Mouse (Mus musculus): ENCODE measurements around the gene Rasd1. TPM values are rescaled to one million over a fixed set of nuclear protein-coding genes. Genes with fewer than 3 reads are reported as not detected.

Gene Rasd1
- polyA plus RNA-seq, 1 experiment, result not detected

- Histone ChIP-seq H3K27ac (ENCODE audit: insufficient read depth, low read length) (no peak overlapping the region), H3K4me1 (ENCODE audit: control insufficient read depth, insufficient read depth, low read length) (no peaks in the 10 kb centered on the region), H3K4me3 (ENCODE audit: insufficient read depth, low read length) (no peak overlapping the region)
- TF ChIP-seq CTCF (IDR thresholded peaks at IDR 0.05; ENCODE audit: borderline replicate concordance, insufficient read depth, low read length) (no peak), POLR2A (IDR thresholded peaks at IDR 0.05; ENCODE audit: low read depth, low read length) (no peak)
Observed at GRCm38 (mm10) chr11:59977831-59978230, 13.1 kb upstream of the Rasd1 start.

GRCm38 (mm10) chr11:59975241-59975640, 10.5 kb upstream of the Rasd1 start:
- no peak for TF ChIP-seq CTCF (IDR thresholded peaks at IDR 0.05; ENCODE audit: borderline replicate concordance, insufficient read depth, low read length)
- TF ChIP-seq POLR2A (IDR thresholded peaks at IDR 0.05; ENCODE audit: low read depth, low read length), result no peak
- Histone ChIP-seq H3K4me3 (ENCODE audit: insufficient read depth, low read length) (no peak overlapping the region), H3K4me1 (ENCODE audit: control insufficient read depth, insufficient read depth, low read length) (no peaks in the 10 kb centered on the region), H3K27ac (ENCODE audit: insufficient read depth, low read length) (no peak overlapping the region)

GRCm38 (mm10) chr11:59973389-59973788, 8.6 kb upstream of the Rasd1 start:
- no peaks in the 10 kb centered on the region for H3K4me1 ChIP-seq (ENCODE audit: control insufficient read depth, insufficient read depth, low read length)
- no peak overlapping the region for H3K4me3 ChIP-seq (ENCODE audit: insufficient read depth, low read length)
- no peak for TF ChIP-seq CTCF (IDR thresholded peaks at IDR 0.05; ENCODE audit: borderline replicate concordance, insufficient read depth, low read length)
- no peak for TF ChIP-seq POLR2A (IDR thresholded peaks at IDR 0.05; ENCODE audit: low read depth, low read length)
- H3K27ac ChIP-seq (ENCODE audit: insufficient read depth, low read length), result no peak overlapping the region

DNA sequence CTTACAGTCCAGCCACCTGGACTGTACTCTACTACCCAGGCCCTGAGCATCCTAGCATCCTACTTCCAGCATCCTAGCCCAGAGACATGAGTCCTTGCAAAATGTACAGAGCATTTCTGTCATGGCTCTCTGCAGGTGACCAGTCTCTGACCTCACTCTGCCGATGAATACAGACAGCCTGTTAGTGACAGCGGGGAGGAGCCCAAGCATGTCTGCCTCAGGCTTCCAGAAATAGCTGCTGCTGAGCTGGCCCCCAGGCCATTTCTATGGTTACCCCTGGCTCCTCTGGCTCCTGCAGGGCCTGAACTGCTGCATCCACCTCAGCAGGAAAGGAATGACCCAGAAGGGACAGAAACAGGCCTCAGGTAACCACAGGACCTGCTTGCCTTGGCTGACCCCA, 6.9 kb upstream of the Rasd1 start:
- Histone ChIP-seq H3K4me1 (ENCODE audit: control insufficient read depth, insufficient read depth, low read length) (no peaks in the 10 kb centered on the region), H3K4me3 (ENCODE audit: insufficient read depth, low read length) (no peak overlapping the region), H3K27ac (ENCODE audit: insufficient read depth, low read length) (no peak overlapping the region)
- TF ChIP-seq CTCF (IDR thresholded peaks at IDR 0.05; ENCODE audit: borderline replicate concordance, insufficient read depth, low read length), result no peak
- no peak for TF ChIP-seq POLR2A (IDR thresholded peaks at IDR 0.05; ENCODE audit: low read depth, low read length)

DNA sequence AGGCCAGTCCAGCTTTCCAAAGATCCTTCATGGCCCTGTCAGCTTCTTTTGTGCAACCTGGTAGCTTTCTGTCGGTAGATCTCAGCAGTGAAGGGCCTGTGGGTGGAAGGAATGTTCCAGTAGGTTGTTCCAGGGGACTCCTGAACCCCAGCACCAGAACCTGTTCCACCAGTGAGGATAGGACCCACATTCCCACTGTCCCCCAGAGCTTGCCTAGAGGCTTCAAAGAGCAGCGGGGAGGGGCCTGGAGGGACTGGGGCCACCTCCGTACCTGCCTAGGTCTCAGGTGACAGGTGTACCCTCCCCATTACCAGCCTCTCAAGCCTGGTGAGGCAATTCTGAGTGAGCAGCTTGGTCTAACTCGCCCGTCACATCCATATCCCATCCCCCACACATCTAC, 6.0 kb upstream of the Rasd1 start:
- Histone ChIP-seq H3K4me3 (ENCODE audit: insufficient read depth, low read length) (no peak overlapping the region), H3K27ac (ENCODE audit: insufficient read depth, low read length) (no peak overlapping the region), H3K4me1 (ENCODE audit: control insufficient read depth, insufficient read depth, low read length) (no peaks in the 10 kb centered on the region)
- no peak for TF ChIP-seq POLR2A (IDR thresholded peaks at IDR 0.05; ENCODE audit: low read depth, low read length)
- no peak for TF ChIP-seq CTCF (IDR thresholded peaks at IDR 0.05; ENCODE audit: borderline replicate concordance, insufficient read depth, low read length)

DNA sequence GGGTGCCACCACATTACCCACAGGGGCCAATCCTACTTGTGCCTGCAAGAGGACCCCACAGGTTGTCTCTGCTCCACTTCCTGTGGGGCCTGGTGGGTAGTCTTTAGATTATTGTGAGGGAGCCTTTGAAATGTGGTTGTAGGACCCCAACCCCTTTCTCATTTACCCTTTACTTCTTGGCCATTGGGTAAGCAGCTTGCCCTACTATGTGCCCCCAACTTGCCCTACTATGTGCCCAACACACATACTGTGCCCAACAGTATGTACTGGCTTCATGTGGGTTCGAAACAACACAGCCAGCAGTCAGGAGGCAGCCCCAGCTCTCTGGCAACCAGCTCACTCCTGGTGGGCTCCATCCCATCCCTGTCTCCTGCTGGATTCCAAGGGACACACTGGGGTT, 3.0 kb upstream of the Rasd1 start:
- no peak for TF ChIP-seq POLR2A (IDR thresholded peaks at IDR 0.05; ENCODE audit: low read depth, low read length)
- TF ChIP-seq CTCF (IDR thresholded peaks at IDR 0.05; ENCODE audit: borderline replicate concordance, insufficient read depth, low read length), result no peak
- Histone ChIP-seq H3K4me1 (ENCODE audit: control insufficient read depth, insufficient read depth, low read length) (peaks cover 3% of the 10 kb centered on the region; the same call in 1 of the 2 replicates), H3K4me3 (ENCODE audit: insufficient read depth, low read length) (no peak overlapping the region), H3K27ac (ENCODE audit: insufficient read depth, low read length) (no peak overlapping the region)

DNA sequence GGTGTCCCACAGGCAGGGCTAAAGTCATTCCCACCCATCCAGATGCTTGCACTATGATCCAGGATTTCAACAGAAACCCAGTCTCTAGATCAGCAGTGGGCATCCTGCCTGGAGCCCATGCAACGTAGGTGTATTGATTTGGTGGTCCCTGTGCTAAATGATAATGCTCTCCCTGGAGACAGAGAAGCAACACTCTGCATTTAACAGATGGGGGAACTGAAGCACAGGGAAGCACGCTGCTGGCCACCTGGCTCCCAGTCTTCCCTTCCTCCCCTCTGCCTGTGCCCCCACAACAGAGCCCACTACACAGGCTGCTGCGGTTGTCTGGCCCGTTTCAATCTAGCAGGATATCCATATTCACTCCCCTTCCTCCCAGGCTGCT, 1.3 kb upstream of the Rasd1 start:
- Histone ChIP-seq H3K4me3 (ENCODE audit: insufficient read depth, low read length) (no peak overlapping the region), H3K27ac (ENCODE audit: insufficient read depth, low read length) (no peak overlapping the region), H3K4me1 (ENCODE audit: control insufficient read depth, insufficient read depth, low read length) (peaks cover 3% of the 10 kb centered on the region; the same call in 1 of the 2 replicates)
- TF ChIP-seq CTCF (IDR thresholded peaks at IDR 0.05; ENCODE audit: borderline replicate concordance, insufficient read depth, low read length), result no peak
- no peak for TF ChIP-seq POLR2A (IDR thresholded peaks at IDR 0.05; ENCODE audit: low read depth, low read length)

- H3K27ac ChIP-seq (ENCODE audit: insufficient read depth, low read length), result no peak overlapping the region
- TF ChIP-seq CTCF (IDR thresholded peaks at IDR 0.05; ENCODE audit: borderline replicate concordance, insufficient read depth, low read length), result peak; percentile 79
- no peak for TF ChIP-seq POLR2A (IDR thresholded peaks at IDR 0.05; ENCODE audit: low read depth, low read length)
- peak overlapping the region; percentile 39 for H3K4me3 ChIP-seq (ENCODE audit: insufficient read depth, low read length)
- H3K4me1 ChIP-seq (ENCODE audit: control insufficient read depth, insufficient read depth, low read length), result peaks cover 3% of the 10 kb centered on the region; the same call in 1 of the 2 replicates
Observed at GRCm38 (mm10) chr11:59965227-59966101, 720 bp upstream of the Rasd1 start.

DNA sequence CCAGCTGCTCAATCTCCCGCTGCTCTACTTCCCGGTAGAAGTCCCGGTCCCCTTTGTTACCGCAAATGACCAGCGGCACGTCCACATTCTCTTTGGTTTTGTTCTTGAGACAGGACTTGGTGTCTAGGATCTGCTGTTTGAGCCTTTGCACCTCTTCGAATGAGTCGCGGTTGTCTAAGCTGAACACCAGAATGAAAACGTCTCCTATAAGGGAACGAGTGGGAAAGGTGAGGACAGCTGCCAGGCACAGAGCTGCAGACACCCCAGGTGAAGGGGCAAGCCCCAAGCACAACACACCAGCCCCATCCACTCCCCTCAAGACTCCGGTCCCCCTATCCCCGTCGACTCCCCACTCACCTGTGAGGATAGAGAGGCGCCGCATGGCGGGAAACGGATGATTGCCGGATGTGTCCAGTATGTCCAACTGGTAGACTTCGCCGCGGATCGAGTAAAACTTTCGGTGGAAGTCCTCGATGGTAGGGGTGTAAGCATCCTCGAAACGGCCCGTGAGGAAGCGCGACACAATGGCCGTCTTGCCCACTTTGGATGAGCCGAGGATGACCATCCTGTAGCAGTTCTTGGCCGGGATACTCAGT, 483 bp downstream of the Rasd1 start:
- Histone ChIP-seq H3K4me3 (ENCODE audit: insufficient read depth, low read length) (peak overlapping the region; percentile 39), H3K27ac (ENCODE audit: insufficient read depth, low read length) (no peak overlapping the region), H3K4me1 (ENCODE audit: control insufficient read depth, insufficient read depth, low read length) (peaks cover 3% of the 10 kb centered on the region; the same call in 1 of the 2 replicates)
- TF ChIP-seq CTCF (IDR thresholded peaks at IDR 0.05; ENCODE audit: borderline replicate concordance, insufficient read depth, low read length), result no peak
- no peak for TF ChIP-seq POLR2A (IDR thresholded peaks at IDR 0.05; ENCODE audit: low read depth, low read length)
